Mouse (Mus musculus): ENCODE measurements at regions not wholly inside any gene's neighbourhood (a gene's known extent, or its start where the extent isn't known, plus 50 kb on each side); places are given as distances from the start of the nearest gene placed in this dataset.

GRCm38 (mm10) chr5:132876336-132876840 lies 333.2 kb upstream of the Auts2 start:
- H3K9me3 ChIP-seq (ENCODE audit: low read length) = no peaks in the 10 kb centered on the region
- no peak overlapping the region for H3K4me2 ChIP-seq (ENCODE audit: low read depth, low read length)

GRCm38 (mm10) chr5:132858846-132859510 lies 315.8 kb upstream of the Auts2 start:
- peak; percentile 54 for DNase-seq (ENCODE audit: low spot score)
- no peaks in the 10 kb centered on the region for H3K27me3 ChIP-seq (ENCODE audit: insufficient read depth, low read length)
- ATAC-seq = no peak
- no peaks in the 10 kb centered on the region for H3K4me1 ChIP-seq (ENCODE audit: insufficient read depth, low read length)
- H3K4me2 ChIP-seq (ENCODE audit: low read depth, low read length) = no peak overlapping the region
- no peak for TF ChIP-seq CTCF (IDR thresholded peaks at IDR 0.05; ENCODE audit: low read depth)
- H3K9me3 ChIP-seq (ENCODE audit: low read length) = no peaks in the 10 kb centered on the region
- no peak overlapping the region for H3K9ac ChIP-seq (replicated peaks; ENCODE audit: low read length)
- H3K27ac ChIP-seq = no peak overlapping the region
- 57% methylated on average over 5 of the region's 5 CpGs for whole genome bisulfite sequencing
- no peaks in the 10 kb centered on the region for H3K36me3 ChIP-seq (ENCODE audit: insufficient read depth, low read length)
- no peak overlapping the region for H3K4me3 ChIP-seq (ENCODE audit: low read length)

More at GRCm38 (mm10) chr5:132876336-132876840, 333.2 kb upstream of the Auts2 start:
- Histone ChIP-seq H3K27me3 (ENCODE audit: insufficient read depth, low read length) (no peaks in the 10 kb centered on the region), H3K36me3 (ENCODE audit: insufficient read depth, low read length) (no peaks in the 10 kb centered on the region), H3K4me3 (ENCODE audit: low read length) (no peak overlapping the region), H3K27ac (no peak overlapping the region), H3K9ac (replicated peaks; ENCODE audit: low read length) (no peak overlapping the region), H3K4me1 (ENCODE audit: insufficient read depth, low read length) (no peaks in the 10 kb centered on the region)
- ATAC-seq (no peak), DNase-seq (ENCODE audit: low spot score) (peak; percentile 48)
- 37% methylated on average over 6 of the region's 6 CpGs for WGBS
- TF ChIP-seq CTCF (IDR thresholded peaks at IDR 0.05; ENCODE audit: low read depth) = no peak

GRCm38 (mm10) chr5:132855619-132856510 lies 312.7 kb upstream of the Auts2 start:
- Histone ChIP-seq H3K9me3 (ENCODE audit: low read length) (no peaks in the 10 kb centered on the region), H3K27me3 (ENCODE audit: insufficient read depth, low read length) (no peaks in the 10 kb centered on the region), H3K27ac (no peak overlapping the region), H3K4me3 (ENCODE audit: low read length) (no peak overlapping the region), H3K36me3 (ENCODE audit: insufficient read depth, low read length) (no peaks in the 10 kb centered on the region), H3K4me1 (ENCODE audit: insufficient read depth, low read length) (no peaks in the 10 kb centered on the region), H3K4me2 (ENCODE audit: low read depth, low read length) (no peak overlapping the region), H3K9ac (replicated peaks; ENCODE audit: low read length) (no peak overlapping the region)
- no peak for TF ChIP-seq CTCF (IDR thresholded peaks at IDR 0.05; ENCODE audit: low read depth)
- DNase-seq (ENCODE audit: low spot score) = no peak
- 59% methylated on average over 4 of the region's 4 CpGs for WGBS
- no peak for ATAC-seq

GRCm38 (mm10) chr5:132850770-132851169 lies 307.6 kb upstream of the Auts2 start:
- no peak for TF ChIP-seq CTCF (IDR thresholded peaks at IDR 0.05; ENCODE audit: low read depth)
- 67% methylated on average over 6 of the region's 6 CpGs for WGBS
- no peaks in the 10 kb centered on the region for H3K4me1 ChIP-seq (ENCODE audit: insufficient read depth, low read length)
- H3K9ac ChIP-seq (replicated peaks; ENCODE audit: low read length) = no peak overlapping the region
- no peak for ATAC-seq
- no peaks in the 10 kb centered on the region for H3K27me3 ChIP-seq (ENCODE audit: insufficient read depth, low read length)
- no peaks in the 10 kb centered on the region for H3K9me3 ChIP-seq (ENCODE audit: low read length)
- H3K4me3 ChIP-seq (ENCODE audit: low read length) = no peak overlapping the region
- no peak overlapping the region for H3K4me2 ChIP-seq (ENCODE audit: low read depth, low read length)
- DNase-seq (ENCODE audit: low spot score) = no peak
- H3K36me3 ChIP-seq (ENCODE audit: insufficient read depth, low read length) = no peaks in the 10 kb centered on the region
- no peak overlapping the region for H3K27ac ChIP-seq

- WGBS = 66% methylated on average over 3 of the region's 3 CpGs
- Histone ChIP-seq H3K9me3 (ENCODE audit: low read length) (no peaks in the 10 kb centered on the region), H3K4me1 (ENCODE audit: insufficient read depth, low read length) (no peaks in the 10 kb centered on the region), H3K27me3 (ENCODE audit: insufficient read depth, low read length) (no peaks in the 10 kb centered on the region), H3K27ac (no peak overlapping the region), H3K36me3 (ENCODE audit: insufficient read depth, low read length) (no peaks in the 10 kb centered on the region), H3K4me2 (ENCODE audit: low read depth, low read length) (no peak overlapping the region), H3K4me3 (ENCODE audit: low read length) (no peak overlapping the region), H3K9ac (replicated peaks; ENCODE audit: low read length) (no peak overlapping the region)
- DNase-seq (ENCODE audit: low spot score) = peak; percentile 29
- no peak for TF ChIP-seq CTCF (IDR thresholded peaks at IDR 0.05; ENCODE audit: low read depth)
- no peak for ATAC-seq
Measured at GRCm38 (mm10) chr5:132848086-132848485, 304.9 kb upstream of the Auts2 start.

- H3K9me3 ChIP-seq (ENCODE audit: low read length) = no peaks in the 10 kb centered on the region
- WGBS = 57% methylated on average over 3 of the region's 3 CpGs
- H3K4me1 ChIP-seq (ENCODE audit: insufficient read depth, low read length) = no peaks in the 10 kb centered on the region
- ATAC-seq (no peak), DNase-seq (ENCODE audit: low spot score) (no peak)
- H3K27ac ChIP-seq = no peak overlapping the region
- no peaks in the 10 kb centered on the region for H3K27me3 ChIP-seq (ENCODE audit: insufficient read depth, low read length)
- H3K36me3 ChIP-seq (ENCODE audit: insufficient read depth, low read length) = no peaks in the 10 kb centered on the region
- no peak overlapping the region for H3K4me3 ChIP-seq (ENCODE audit: low read length)
- no peak for TF ChIP-seq CTCF (IDR thresholded peaks at IDR 0.05; ENCODE audit: low read depth)
- H3K9ac ChIP-seq (replicated peaks; ENCODE audit: low read length) = no peak overlapping the region
- H3K4me2 ChIP-seq (ENCODE audit: low read depth, low read length) = no peak overlapping the region
Measured at GRCm38 (mm10) chr5:132843284-132843683, 300.1 kb upstream of the Auts2 start.
